Mouse (Mus musculus): ENCODE data around the gene Slc2a3. TPM values are rescaled to one million over a fixed set of nuclear protein-coding genes. Genes with fewer than 3 reads are reported as not detected.

The Slc2a3 gene
- 23.9 and 32.0 TPM in 2 replicates for polyA plus RNA-seq (2014; fragmentation: Nextera tagmentation; extraction: Ambion mirVana)

DNA sequence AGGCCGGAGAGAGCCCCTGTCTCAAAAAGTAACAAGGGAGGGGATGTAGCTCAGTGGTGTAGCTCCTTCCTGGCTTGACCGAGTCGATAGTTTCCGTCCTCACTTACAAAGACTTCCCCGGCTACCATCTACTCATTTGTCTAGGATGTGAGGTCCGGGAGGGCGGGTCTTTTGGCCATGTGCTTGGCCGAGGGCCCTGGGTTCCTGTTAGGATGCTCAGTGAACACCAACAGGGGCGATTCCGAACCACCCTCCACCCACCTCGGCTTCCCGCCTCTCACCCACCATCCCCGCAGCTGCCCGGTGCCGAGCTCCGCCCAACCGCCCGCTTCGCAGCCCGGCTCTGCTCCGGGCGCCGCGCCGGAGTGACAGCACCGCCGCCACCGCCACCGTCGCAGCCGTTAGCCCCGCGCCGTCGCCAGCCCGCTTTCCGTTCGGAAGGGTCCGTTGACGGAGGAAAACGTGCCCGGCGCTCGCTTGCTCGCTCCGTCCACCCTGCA, at the start of gene Slc2a3:
Gene Slc2a3 (minus strand): TSS at position 340 of the 500 bp plus-strand sequence.
- peak; percentile 65 for DNase-seq (ENCODE audit: low spot score)
- 2% methylated on average over 32 of the region's 46 CpGs for WGBS
- peak; percentile 76 for ATAC-seq (ENCODE audit: low read depth)
- Histone ChIP-seq H3K9me3 (ENCODE audit: control insufficient read depth, low read length) (no peaks in the 10 kb centered on the region), H3K4me1 (ENCODE audit: control insufficient read depth, insufficient read depth, low read length) (no peaks in the 10 kb centered on the region), H3K36me3 (ENCODE audit: control insufficient read depth, insufficient read depth, low read length) (no peaks in the 10 kb centered on the region), H3K27ac (replicated peaks; ENCODE audit: low read depth, low read length) (no peak within 1 kb of the TSS; the same call in 1 of the 2 replicates), H3K4me2 (ENCODE audit: low read depth, low read length) (peak within 1 kb of the TSS; percentile 98), H3K9ac (ENCODE audit: low read depth, low read length) (peak within 1 kb of the TSS; percentile 74), H3K4me3 (ENCODE audit: low read depth, low read length) (peak within 1 kb of the TSS; percentile 54), H3K27me3 (replicated peaks; ENCODE audit: control insufficient read depth, insufficient read depth, low read length) (no peaks in the 10 kb centered on the region)

DNA sequence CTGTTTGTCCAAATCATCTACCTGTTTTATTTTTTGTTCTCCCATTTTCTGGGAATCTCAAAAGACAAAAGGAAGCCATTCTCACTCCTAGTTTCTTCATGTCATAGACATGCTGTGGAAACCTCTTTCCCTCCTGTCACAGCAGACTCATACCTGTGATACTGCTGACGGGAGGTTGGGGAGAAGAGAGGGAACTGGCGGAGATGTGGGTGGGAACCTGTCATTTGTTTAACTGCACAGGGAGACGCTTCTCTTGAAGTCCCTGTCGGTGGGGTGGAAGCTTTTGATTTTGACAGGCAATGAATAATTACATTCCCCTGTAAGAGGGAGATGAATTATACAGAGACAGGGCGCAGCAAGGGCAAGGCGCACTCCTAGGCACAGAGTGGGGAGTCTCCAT, 42.3 kb upstream of the Slc2a3 start:
- Histone ChIP-seq H3K9ac (ENCODE audit: low read depth, low read length) (no peak overlapping the region), H3K27ac (replicated peaks; ENCODE audit: low read depth, low read length) (no peak overlapping the region), H3K4me3 (ENCODE audit: low read depth, low read length) (no peak overlapping the region), H3K27me3 (replicated peaks; ENCODE audit: control insufficient read depth, insufficient read depth, low read length) (no peaks in the 10 kb centered on the region), H3K9me3 (ENCODE audit: control insufficient read depth, low read length) (no peaks in the 10 kb centered on the region), H3K4me1 (ENCODE audit: control insufficient read depth, insufficient read depth, low read length) (no peaks in the 10 kb centered on the region), H3K4me2 (ENCODE audit: low read depth, low read length) (no peak overlapping the region), H3K36me3 (ENCODE audit: control insufficient read depth, insufficient read depth, low read length) (peaks cover 65% of the 10 kb centered on the region)
- DNase-seq (ENCODE audit: low spot score) (no peak), ATAC-seq (ENCODE audit: low read depth) (no peak)
- WGBS = 78% methylated on average over 6 of the region's 6 CpGs

DNA sequence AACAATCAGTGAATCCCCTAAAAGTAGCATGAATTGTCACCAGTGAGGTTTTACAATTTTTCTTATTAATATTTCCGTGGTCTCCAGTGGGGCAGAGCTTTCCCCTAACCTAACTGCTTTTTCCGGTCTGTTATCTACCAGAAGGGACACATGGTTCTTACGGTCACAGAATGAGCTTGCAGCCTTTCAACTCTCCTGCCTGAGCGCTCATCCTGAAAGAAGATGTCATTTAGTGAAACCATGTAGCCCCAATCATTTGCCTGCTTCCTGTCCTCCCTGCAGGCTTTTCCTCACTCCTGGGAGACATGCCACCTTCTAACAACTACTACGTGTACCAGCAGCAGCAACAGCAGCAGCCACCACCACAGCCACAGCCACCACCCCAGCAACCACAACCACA, 36.1 kb upstream of the Slc2a3 start:
- H3K4me2 ChIP-seq (ENCODE audit: low read depth, low read length) = no peak overlapping the region
- H3K36me3 ChIP-seq (ENCODE audit: control insufficient read depth, insufficient read depth, low read length) = peaks cover 93% of the 10 kb centered on the region

DNA sequence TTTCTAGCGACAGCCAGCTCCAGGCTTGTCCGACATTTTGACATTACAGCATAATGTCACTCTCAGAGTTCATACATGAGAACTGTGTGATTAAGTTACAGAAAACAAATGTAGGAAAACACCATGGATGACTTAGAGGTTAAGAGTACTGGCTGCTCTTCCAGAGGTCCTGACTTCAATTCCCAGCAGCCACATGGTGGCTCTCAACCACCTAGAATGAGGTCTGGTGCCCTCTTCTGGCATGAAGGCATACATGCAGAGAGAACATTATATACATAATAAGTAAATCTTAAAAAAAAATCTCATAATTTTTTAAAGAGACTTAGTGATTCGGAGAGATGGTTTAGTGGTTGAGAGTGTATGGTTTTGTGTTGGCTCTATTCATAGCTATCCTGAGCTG, 35.5 kb upstream of the Slc2a3 start:
- Histone ChIP-seq H3K27me3 (replicated peaks; ENCODE audit: control insufficient read depth, insufficient read depth, low read length) (no peaks in the 10 kb centered on the region), H3K4me1 (ENCODE audit: control insufficient read depth, insufficient read depth, low read length) (no peaks in the 10 kb centered on the region), H3K36me3 (ENCODE audit: control insufficient read depth, insufficient read depth, low read length) (peaks cover 98% of the 10 kb centered on the region), H3K9ac (ENCODE audit: low read depth, low read length) (no peak overlapping the region), H3K27ac (replicated peaks; ENCODE audit: low read depth, low read length) (no peak overlapping the region), H3K4me3 (ENCODE audit: low read depth, low read length) (no peak overlapping the region), H3K9me3 (ENCODE audit: control insufficient read depth, low read length) (peaks cover 7% of the 10 kb centered on the region; the same call in 1 of the 2 replicates), H3K4me2 (ENCODE audit: low read depth, low read length) (no peak overlapping the region)
- ATAC-seq (ENCODE audit: low read depth) (no peak), DNase-seq (ENCODE audit: low spot score) (no peak)
- WGBS = 100% methylated on average over 3 of the region's 3 CpGs

More for the DNA sequence above, 36.1 kb upstream of the Slc2a3 start:
- Histone ChIP-seq H3K27me3 (replicated peaks; ENCODE audit: control insufficient read depth, insufficient read depth, low read length) (no peaks in the 10 kb centered on the region), H3K27ac (replicated peaks; ENCODE audit: low read depth, low read length) (no peak overlapping the region), H3K9ac (ENCODE audit: low read depth, low read length) (no peak overlapping the region), H3K4me1 (ENCODE audit: control insufficient read depth, insufficient read depth, low read length) (no peaks in the 10 kb centered on the region), H3K4me3 (ENCODE audit: low read depth, low read length) (no peak overlapping the region), H3K9me3 (ENCODE audit: control insufficient read depth, low read length) (peaks cover 7% of the 10 kb centered on the region; the same call in 1 of the 2 replicates)
- no peak for ATAC-seq (ENCODE audit: low read depth)
- DNase-seq (ENCODE audit: low spot score) = no peak
- 93% methylated on average over 5 of the region's 5 CpGs for WGBS

DNA sequence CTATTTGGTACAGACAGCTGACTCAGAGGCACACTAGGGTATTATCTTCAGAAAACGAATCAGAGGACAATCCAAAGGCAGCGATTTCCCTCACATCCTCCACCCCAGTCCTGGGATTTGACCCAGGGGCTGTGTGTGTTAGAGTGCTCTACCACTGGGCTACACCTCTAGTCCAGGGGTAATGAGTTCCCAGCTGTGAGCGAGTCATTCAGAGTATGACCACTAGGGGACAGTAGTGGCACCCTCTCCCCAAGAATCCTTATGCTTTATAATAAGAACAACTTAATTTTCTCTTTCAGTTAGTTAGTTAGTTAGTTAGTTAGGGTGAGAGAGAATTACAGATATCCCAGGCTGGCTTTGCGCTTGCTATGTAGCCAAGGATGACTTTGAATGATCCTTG, 32.9 kb upstream of the Slc2a3 start:
- WGBS = 71% methylated on average over 4 of the region's 4 CpGs
- no peak for ATAC-seq (ENCODE audit: low read depth)
- peaks cover 92% of the 10 kb centered on the region for H3K36me3 ChIP-seq (ENCODE audit: control insufficient read depth, insufficient read depth, low read length)

DNA sequence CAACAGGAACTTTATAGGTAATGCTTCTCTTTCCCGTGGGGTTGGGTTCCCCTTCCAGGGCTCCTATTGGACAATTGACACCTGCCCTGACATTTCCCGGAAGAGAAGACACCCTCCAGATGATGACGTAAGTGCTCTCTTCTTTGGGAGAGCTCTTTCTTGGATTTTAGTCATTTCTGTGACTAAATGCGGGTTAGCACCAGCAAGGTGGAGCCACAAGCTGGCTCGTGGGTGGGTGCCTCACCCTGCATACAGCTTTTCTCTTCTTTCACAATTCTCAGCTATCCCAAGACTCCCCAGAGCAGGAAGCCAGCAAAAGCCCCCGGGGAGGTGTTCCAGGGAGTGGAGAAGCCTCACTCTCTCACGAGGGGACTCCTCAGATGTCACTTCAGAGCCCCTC, 31.4 kb upstream of the Slc2a3 start:
- no peak for ATAC-seq (ENCODE audit: low read depth)
- Histone ChIP-seq H3K36me3 (ENCODE audit: control insufficient read depth, insufficient read depth, low read length) (peaks cover 85% of the 10 kb centered on the region), H3K27me3 (replicated peaks; ENCODE audit: control insufficient read depth, insufficient read depth, low read length) (no peaks in the 10 kb centered on the region)

More for the DNA sequence above, 32.9 kb upstream of the Slc2a3 start:
- H3K4me1 ChIP-seq (ENCODE audit: control insufficient read depth, insufficient read depth, low read length) = no peaks in the 10 kb centered on the region
- H3K4me2 ChIP-seq (ENCODE audit: low read depth, low read length) = no peak overlapping the region
- H3K27ac ChIP-seq (replicated peaks; ENCODE audit: low read depth, low read length) = no peak overlapping the region
- no peaks in the 10 kb centered on the region for H3K27me3 ChIP-seq (replicated peaks; ENCODE audit: control insufficient read depth, insufficient read depth, low read length)
- no peak for DNase-seq (ENCODE audit: low spot score)
- H3K9ac ChIP-seq (ENCODE audit: low read depth, low read length) = no peak overlapping the region
- H3K9me3 ChIP-seq (ENCODE audit: control insufficient read depth, low read length) = peaks cover 7% of the 10 kb centered on the region; the same call in 1 of the 2 replicates
- no peak overlapping the region for H3K4me3 ChIP-seq (ENCODE audit: low read depth, low read length)

DNA sequence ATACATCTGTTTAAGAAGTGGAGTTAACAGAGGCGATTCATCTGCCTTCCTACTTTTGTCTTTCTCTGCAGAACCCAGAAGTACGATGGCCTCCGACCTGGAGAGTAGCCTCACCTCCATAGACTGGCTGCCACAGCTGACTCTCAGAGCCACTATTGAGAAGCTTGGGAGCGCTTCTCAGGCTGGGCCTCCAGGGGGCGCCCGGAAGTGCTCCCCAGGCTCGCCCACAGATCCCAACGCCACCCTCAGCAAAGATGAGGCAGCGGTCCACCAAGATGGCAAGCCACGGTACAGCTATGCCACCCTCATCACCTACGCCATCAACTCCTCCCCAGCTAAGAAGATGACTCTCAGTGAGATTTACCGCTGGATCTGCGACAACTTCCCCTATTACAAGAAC, 26.6 kb upstream of the Slc2a3 start:
- H3K27ac ChIP-seq (replicated peaks; ENCODE audit: low read depth, low read length) = no peak overlapping the region
- H3K4me3 ChIP-seq (ENCODE audit: low read depth, low read length) = no peak overlapping the region
- DNase-seq (ENCODE audit: low spot score) = no peak
- no peaks in the 10 kb centered on the region for H3K9me3 ChIP-seq (ENCODE audit: control insufficient read depth, low read length)
- H3K27me3 ChIP-seq (replicated peaks; ENCODE audit: control insufficient read depth, insufficient read depth, low read length) = no peaks in the 10 kb centered on the region
- H3K9ac ChIP-seq (ENCODE audit: low read depth, low read length) = no peak overlapping the region
- peaks cover 38% of the 10 kb centered on the region for H3K36me3 ChIP-seq (ENCODE audit: control insufficient read depth, insufficient read depth, low read length)
- H3K4me1 ChIP-seq (ENCODE audit: control insufficient read depth, insufficient read depth, low read length) = peaks cover 6% of the 10 kb centered on the region
- H3K4me2 ChIP-seq (ENCODE audit: low read depth, low read length) = no peak overlapping the region
- WGBS = 51% methylated on average over 13 of the region's 13 CpGs
- ATAC-seq (ENCODE audit: low read depth) = no peak

More for the DNA sequence above, 31.4 kb upstream of the Slc2a3 start:
- Histone ChIP-seq H3K9me3 (ENCODE audit: control insufficient read depth, low read length) (peaks cover 7% of the 10 kb centered on the region; the same call in 1 of the 2 replicates), H3K9ac (ENCODE audit: low read depth, low read length) (no peak overlapping the region), H3K4me1 (ENCODE audit: control insufficient read depth, insufficient read depth, low read length) (no peaks in the 10 kb centered on the region), H3K4me3 (ENCODE audit: low read depth, low read length) (no peak overlapping the region), H3K4me2 (ENCODE audit: low read depth, low read length) (no peak overlapping the region), H3K27ac (replicated peaks; ENCODE audit: low read depth, low read length) (no peak overlapping the region)
- 79% methylated on average over 7 of the region's 7 CpGs for WGBS
- DNase-seq (ENCODE audit: low spot score) = no peak

DNA sequence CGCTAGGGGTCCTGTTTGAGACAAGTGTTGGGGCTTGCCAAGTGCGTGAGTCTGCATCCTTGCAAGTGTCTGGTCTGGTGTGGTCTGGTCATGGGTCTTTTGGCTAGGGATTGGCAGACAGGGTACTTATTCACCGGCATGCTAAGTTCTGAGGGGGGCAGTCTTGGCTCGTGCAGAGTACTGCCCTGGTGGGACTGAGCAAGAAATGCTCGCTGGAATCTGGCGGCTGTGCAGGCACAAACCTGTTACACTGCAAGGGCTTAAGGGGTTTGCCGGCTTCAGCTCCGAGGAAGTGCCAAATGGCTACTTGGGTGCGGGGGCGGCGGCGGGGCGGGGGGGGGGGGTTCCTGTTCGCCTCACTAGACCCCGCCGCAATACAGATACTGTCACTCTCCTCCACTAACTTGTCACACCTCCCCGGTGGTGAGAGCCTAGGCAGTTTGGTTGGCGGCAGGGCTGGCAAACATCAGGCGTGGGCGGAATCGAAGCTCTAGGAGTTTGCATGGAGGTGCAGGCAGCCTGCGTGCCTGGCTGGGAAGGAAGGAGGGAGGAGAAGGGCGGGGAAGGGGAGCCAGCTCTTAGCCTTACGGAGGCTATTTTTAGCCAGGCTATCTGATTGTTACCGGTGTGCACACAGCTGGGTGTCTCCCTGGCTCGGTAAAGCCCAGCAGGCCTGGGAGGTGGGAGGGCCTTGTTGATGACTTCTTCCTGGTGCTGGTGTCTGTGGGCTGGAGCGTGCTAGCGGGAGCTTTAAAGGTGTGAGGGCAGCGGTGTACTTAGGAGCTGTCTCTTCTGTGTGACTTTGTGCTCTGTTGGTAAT, 24.7 kb upstream of the Slc2a3 start:
- peaks cover 17% of the 10 kb centered on the region for H3K4me1 ChIP-seq (ENCODE audit: control insufficient read depth, insufficient read depth, low read length)
- peak overlapping the region; percentile 62 for H3K9ac ChIP-seq (ENCODE audit: low read depth, low read length)
- peak; percentile 87 for ATAC-seq (ENCODE audit: low read depth)
- H3K4me3 ChIP-seq (ENCODE audit: low read depth, low read length) = peak overlapping the region; percentile 40
- peak overlapping the region; percentile 81 for H3K4me2 ChIP-seq (ENCODE audit: low read depth, low read length)
- H3K9me3 ChIP-seq (ENCODE audit: control insufficient read depth, low read length) = no peaks in the 10 kb centered on the region
- peaks cover 23% of the 10 kb centered on the region for H3K36me3 ChIP-seq (ENCODE audit: control insufficient read depth, insufficient read depth, low read length)
- peak; percentile 86 for DNase-seq (ENCODE audit: low spot score)
- no peaks in the 10 kb centered on the region for H3K27me3 ChIP-seq (replicated peaks; ENCODE audit: control insufficient read depth, insufficient read depth, low read length)
- 1% methylated on average over 23 of the region's 29 CpGs for WGBS
- H3K27ac ChIP-seq (replicated peaks; ENCODE audit: low read depth, low read length) = peak overlapping the region; percentile 71
